8 mouse cellular contexts compared by ENCODE assay signal in genomic region chr9:42788471-42788870, GRCm38 (mm10).
DNase-seq lines count a peak whose midpoint lies in the region; ATAC-seq and TF ChIP-seq lines count a peak whose summit lies in the region.

No protein-coding gene starts in this region.

- H3K36me3 ChIP-seq in hindbrain, embryonic 10.5 days = no peaks in the 10 kb centered on the region
- no peaks in the 10 kb centered on the region for H3K36me3 ChIP-seq in hindbrain, embryonic 12.5 days
- H3K36me3 ChIP-seq in midbrain, postnatal 0 days (ENCODE audit: insufficient read depth, low read length) = no peaks in the 10 kb centered on the region

- no peak overlapping the region for H3K27ac ChIP-seq in hindbrain, embryonic 10.5 days
- H3K27ac ChIP-seq in hindbrain, embryonic 12.5 days = no peak overlapping the region
- H3K27ac ChIP-seq in midbrain, postnatal 0 days (ENCODE audit: low read depth, low read length) = no peak overlapping the region

- peak; percentile 71 for TF ChIP-seq CTCF in midbrain, postnatal 0 days (IDR thresholded peaks at IDR 0.05)

- WGBS in hindbrain, embryonic 10.5 days = 28% methylated on average over 8 of the region's 8 CpGs
- WGBS in hindbrain, embryonic 12.5 days = 19% methylated on average over 8 of the region's 8 CpGs
- 30% methylated on average over 8 of the region's 8 CpGs for WGBS in midbrain, postnatal 0 days

- peaks cover 35% of the 10 kb centered on the region for H3K4me1 ChIP-seq in hindbrain, embryonic 10.5 days (replicated peaks)
- peaks cover 24% of the 10 kb centered on the region for H3K4me1 ChIP-seq in hindbrain, embryonic 12.5 days
- H3K4me1 ChIP-seq in midbrain, postnatal 0 days (ENCODE audit: insufficient read depth, low read length) = no peaks in the 10 kb centered on the region

- DNase-seq in hindbrain, embryonic 10.5 days (ENCODE audit: low spot score) = peak; percentile 51
- peak; percentile 28 for DNase-seq in urinary bladder, postnatal 25 days (ENCODE audit: low spot score)
- DNase-seq in urinary bladder, postnatal 10 days (ENCODE audit: low spot score) = no peak
- DNase-seq in embryo, embryonic 10.5 days (ENCODE audit: low spot score) = peak; percentile 72
- peak; percentile 80 for DNase-seq in kidney, postnatal 10 days
- peak; percentile 73 for DNase-seq in midbrain, postnatal 0 days (ENCODE audit: low spot score)
- no peak for DNase-seq in MN1 (ENCODE audit: low spot score)

- ATAC-seq in hindbrain, embryonic 12.5 days (ENCODE audit: low FRiP score) = no peak
- no peak for ATAC-seq in midbrain, postnatal 0 days (ENCODE audit: low FRiP score)

- H3K4me2 ChIP-seq in hindbrain, embryonic 12.5 days (replicated peaks) = no peak overlapping the region
- H3K4me2 ChIP-seq in midbrain, postnatal 0 days (ENCODE audit: low read depth, low read length, poor library complexity, severe bottlenecking) = no peak overlapping the region

- H3K9me3 ChIP-seq in hindbrain, embryonic 10.5 days = no peaks in the 10 kb centered on the region
- no peaks in the 10 kb centered on the region for H3K9me3 ChIP-seq in hindbrain, embryonic 12.5 days (replicated peaks)
- H3K9me3 ChIP-seq in midbrain, postnatal 0 days (ENCODE audit: low read length) = no peaks in the 10 kb centered on the region

- no peak overlapping the region for H3K4me3 ChIP-seq in hindbrain, embryonic 10.5 days
- no peak overlapping the region for H3K4me3 ChIP-seq in hindbrain, embryonic 12.5 days
- H3K4me3 ChIP-seq in midbrain, postnatal 0 days (ENCODE audit: low read depth, low read length) = no peak overlapping the region

- H3K27me3 ChIP-seq in hindbrain, embryonic 10.5 days (ENCODE audit: insufficient read depth, poor library complexity, severe bottlenecking) = peaks cover 26% of the 10 kb centered on the region; the same call in 1 of the 2 replicates
- H3K27me3 ChIP-seq in hindbrain, embryonic 12.5 days = peaks cover 11% of the 10 kb centered on the region; the same call in 1 of the 2 replicates
- H3K27me3 ChIP-seq in midbrain, postnatal 0 days (ENCODE audit: insufficient read depth, low read length) = no peaks in the 10 kb centered on the region

- H3K9ac ChIP-seq in hindbrain, embryonic 12.5 days = no peak overlapping the region
- H3K9ac ChIP-seq in midbrain, postnatal 0 days (replicated peaks; ENCODE audit: low read length, poor library complexity, severe bottlenecking) = no peak overlapping the region

Comparison
In these comparisons a context has a peak if more than half of its experiments do, and no peak if none do; other contexts are left out.
1. DNase-seq: peak in hindbrain, embryonic 10.5 days (single experiment), urinary bladder, postnatal 25 days (single experiment), embryo, embryonic 10.5 days (single experiment), kidney, postnatal 10 days (single experiment) and midbrain, postnatal 0 days (single experiment); none in urinary bladder, postnatal 10 days (single experiment) and MN1 (single experiment).